Mouse (Mus musculus) layer of hippocampus, adult 8-10 months (tissue): ENCODE data around the gene Atp13a1. TPM values are rescaled to one million over a fixed set of nuclear protein-coding genes. Genes with fewer than 3 reads are reported as not detected.

Experiments
- DNase-seq, 2 experiments: peaks; one replicate each; pipeline ENCODE4 v3.0.0; 2022; ENCODE audit warnings: low spot score in 2 of 2
- total RNA-seq, 4 experiments: library from RNA; stranded (reverse); gene quantifications; 2 replicates each; pipeline ENCODE4 v1.2.4; 2022

The Atp13a1 gene
- total RNA-seq, 4 experiments from 2014 or later: 37.5 to 40.3 (median 38.9) TPM

DNA sequence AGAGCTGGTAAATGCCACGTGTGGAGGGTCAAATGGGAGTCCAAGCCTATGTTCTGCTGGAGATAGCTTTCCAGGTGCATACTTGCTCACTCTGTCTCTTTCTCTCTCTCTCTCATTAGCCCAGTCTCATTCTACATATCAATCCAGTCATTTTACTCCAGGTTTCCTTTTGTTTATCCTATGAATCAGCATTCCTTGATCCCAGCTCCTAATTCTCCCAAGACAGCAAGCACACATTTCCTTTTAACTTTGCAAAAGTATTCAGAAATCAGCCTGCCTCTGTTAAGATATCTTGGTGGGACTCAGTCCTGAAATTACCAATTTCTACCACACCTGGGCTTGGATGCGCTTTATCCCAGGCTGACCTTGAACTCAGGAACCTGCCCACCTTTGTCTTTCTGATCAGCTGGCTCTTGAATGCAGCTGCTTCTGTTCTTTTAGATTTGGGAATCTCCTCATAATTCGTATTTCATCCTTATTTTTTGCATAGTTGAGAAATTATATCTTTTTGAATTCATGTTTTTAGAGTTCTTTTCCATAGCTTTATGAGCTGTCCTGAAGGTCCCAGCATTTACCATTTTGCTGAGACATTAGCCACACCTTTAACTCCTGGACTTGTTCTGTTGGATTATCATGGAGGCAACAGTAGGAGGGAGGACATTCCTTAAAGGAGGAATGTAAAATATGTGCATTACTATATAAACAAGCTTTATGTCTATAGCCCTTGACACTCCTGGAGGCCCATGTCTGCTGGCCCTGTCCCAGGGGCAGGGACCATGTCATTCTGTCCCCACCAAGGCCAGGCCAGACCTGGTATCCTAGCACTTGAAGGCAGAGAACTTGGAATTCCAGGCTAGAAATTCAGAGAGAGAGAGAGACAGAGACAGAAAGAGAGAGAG, 56.5 kb downstream of the Atp13a1 start:
- no peak for DNase-seq

DNA sequence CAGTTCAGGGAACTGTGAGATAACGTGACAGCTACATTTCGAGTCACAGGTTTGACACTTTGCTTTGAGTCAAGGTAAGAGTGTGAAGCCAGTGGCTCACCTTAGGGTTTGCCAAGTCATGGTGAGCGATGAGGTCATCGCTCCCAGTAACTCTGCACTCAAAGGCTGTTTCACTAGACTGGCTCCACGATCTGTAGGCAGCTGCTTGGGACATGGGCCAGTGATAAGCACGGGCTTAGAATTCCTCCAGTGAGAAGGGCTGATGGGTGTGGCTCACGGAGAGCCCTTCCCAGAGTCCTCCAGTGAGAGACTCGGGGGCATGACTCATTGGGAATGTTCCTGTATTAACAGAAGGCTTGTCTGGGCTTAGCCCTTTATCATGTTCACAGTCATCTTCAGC, 58.0 kb downstream of the Atp13a1 start:
- DNase-seq: no peak

DNA sequence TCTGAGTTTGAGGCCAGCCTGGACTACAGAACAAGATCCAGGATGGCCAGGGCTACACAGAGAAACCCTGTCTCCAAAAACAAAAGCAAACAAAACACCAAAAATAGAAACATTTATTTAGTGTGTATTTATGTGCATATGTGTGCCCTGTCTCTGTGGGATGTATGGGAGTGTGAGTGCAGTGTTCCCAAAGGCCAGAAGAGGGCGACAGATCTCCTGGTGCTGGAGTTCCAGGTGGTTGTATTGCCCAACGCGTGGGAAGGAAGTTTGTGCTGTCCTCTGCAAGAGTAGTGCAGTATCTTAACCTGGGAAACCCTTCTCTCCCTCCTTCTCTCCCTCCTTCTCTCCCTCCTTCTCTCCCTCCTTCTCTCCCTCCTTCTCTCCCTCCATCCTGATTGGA, 58.9 kb downstream of the Atp13a1 start:
- DNase-seq: no peak

DNA sequence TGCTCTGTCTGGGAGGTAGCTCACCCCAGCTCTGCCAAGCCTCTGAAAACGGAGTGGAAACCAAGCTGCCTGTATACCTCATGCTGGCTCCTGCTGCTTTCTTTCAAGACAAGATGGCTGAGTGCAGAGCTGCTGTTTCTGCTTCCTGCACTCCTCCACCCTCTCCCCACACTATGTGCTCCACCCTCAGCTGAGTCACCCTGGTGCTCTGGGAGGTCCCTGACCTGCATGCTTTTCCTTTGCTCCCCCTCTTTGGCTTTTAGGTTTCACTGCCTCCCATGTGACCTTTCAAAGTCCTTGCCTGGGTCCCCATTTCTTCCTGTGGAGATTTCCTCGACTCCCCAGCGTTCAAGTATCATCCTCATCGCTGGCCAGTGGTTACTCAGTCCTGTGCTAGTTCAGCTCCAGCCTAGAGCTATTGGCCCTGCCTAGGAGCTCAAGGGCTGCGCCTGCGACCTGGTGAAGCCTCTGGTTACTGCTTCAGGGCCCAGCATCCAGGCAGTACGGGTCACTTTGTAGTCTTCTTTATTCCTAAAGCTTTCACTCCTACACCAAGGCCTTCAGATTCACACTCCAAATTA, 60.1 kb downstream of the Atp13a1 start:
- DNase-seq: no peak

DNA sequence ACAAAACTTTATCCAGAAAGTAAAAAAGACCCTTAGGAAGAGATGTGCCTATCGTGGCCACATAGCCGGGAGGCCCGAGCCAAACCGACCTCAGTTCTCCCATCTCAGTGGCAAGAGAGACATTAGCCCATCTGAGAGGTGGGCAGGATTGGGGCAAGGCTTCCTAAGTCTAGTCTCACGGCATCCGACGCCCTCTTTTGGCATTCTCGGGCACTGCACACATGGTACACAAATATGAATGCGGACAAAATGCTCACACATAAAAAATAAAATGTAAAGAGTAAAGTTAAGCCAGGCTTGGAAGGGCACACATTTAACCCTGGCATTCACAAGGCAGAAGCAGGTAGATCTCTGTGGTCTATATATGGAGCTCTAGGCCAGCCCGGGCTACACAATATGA, 62.9 kb downstream of the Atp13a1 start:
- DNase-seq: no peak

Other genes with a start within 250 kb of the Atp13a1 start
- gene Zfp868, start 165.6 kb upstream of the Atp13a1 start, total RNA-seq: 10 to 100 TPM; 14.9 to 21.2 (median 17.7) TPM
- gene Zfp964, start 136.7 kb upstream of the Atp13a1 start, total RNA-seq: 1 to 10 TPM; 4.4 to 6.8 (median 5.4) TPM
- 10 to 100 TPM; 20.8 to 23.9 (median 23.1) TPM for gene Zfp869, start 80.4 kb upstream of the Atp13a1 start, total RNA-seq
- gene Zfp963, start 41.2 kb upstream of the Atp13a1 start, total RNA-seq: 1 to 10 TPM; 2.9 to 5.2 (median 3.6) TPM
- gene Gm20422, start 16.3 kb upstream of the Atp13a1 start, total RNA-seq: 1 to 10 TPM; 1.7 to 2.9 (median 2.1) TPM
- 10 to 100 TPM; 26.2 to 36.6 (median 31.0) TPM for gene Zfp866, start within 50 bp of the Atp13a1 start, total RNA-seq
- 10 to 100 TPM; 15.1 to 28.6 (median 18.1) TPM for gene Gmip, start 17.5 kb downstream of the Atp13a1 start, total RNA-seq
- gene Lpar2, start 31.3 kb downstream of the Atp13a1 start, total RNA-seq: under 1 TPM; 0.49 to 0.69 (median 0.66) TPM
- 10 to 100 TPM; 15.7 to 22.4 (median 20.7) TPM for gene Pbx4, start 41.3 kb downstream of the Atp13a1 start, total RNA-seq
- gene Cilp2, start 96.5 kb downstream of the Atp13a1 start, total RNA-seq: under 1 TPM; 0.57 to 0.62 (median 0.59) TPM
- under 1 TPM in 2 of 4 experiments, not detected in 2; 0.41 to 0.47 TPM for gene Tssk6, start 111.0 kb downstream of the Atp13a1 start, total RNA-seq
- 100 to 1,000 TPM in 3 of 4 experiments, 10 to 100 TPM in 1; 95.2 to 148 (median 127) TPM for gene Ndufa13, start 111.4 kb downstream of the Atp13a1 start, total RNA-seq
- 10 to 100 TPM; 19.1 to 43.7 (median 32.3) TPM for gene Yjefn3, start 111.5 kb downstream of the Atp13a1 start, total RNA-seq
- 10 to 100 TPM; 27.9 to 37.6 (median 33.3) TPM for gene Gatad2a, start 205.2 kb downstream of the Atp13a1 start, total RNA-seq